Mouse (Mus musculus) heart, embryonic 14.5 days (tissue): ENCODE data around the gene Sertad4. TPM values are rescaled to one million over a fixed set of nuclear protein-coding genes. Genes with fewer than 3 reads are reported as not detected.

ENCODE experiments used
- ATAC-seq: fragments of 200-750 bp; cut with Nextera tagmentation; 2 replicates; pipeline ENCODE4 v1.8.0; 2017; ENCODE audit warnings: low read depth, moderate TSS enrichment; ENCODE audit not compliant: insufficient number of reproducible peaks, insufficient read depth, low FRiP score
- H3K27ac ChIP-seq, 2 experiments: fragments of 200-500 bp in 1 of 2; fragments of 300-500 bp in 1 of 2; sonication (generic) in 1 of 2; replicated peaks in 1 of 2; 2 replicates each; pipeline ENCODE4 v1.5.1; 2012 to 2014; ENCODE audit warnings: low read depth in 2 of 2, low read length in 2 of 2, control low read depth in 1 of 2, mild to moderate bottlenecking in 1 of 2, mixed read lengths in 1 of 2; ENCODE audit not compliant: control insufficient read depth in 1 of 2, insufficient read depth in 1 of 2
- H3K27me3 ChIP-seq: fragments of 300-500 bp; sonication (generic); 2 replicates; pipeline ENCODE4 v1.6.1; 2014; ENCODE audit warnings: mild to moderate bottlenecking, low read length, control low read depth; ENCODE audit not compliant: control insufficient read depth, insufficient read depth
- H3K36me3 ChIP-seq: fragments of 300-500 bp; sonication (generic); 2 replicates; pipeline ENCODE4 v1.6.1; 2014; ENCODE audit warnings: mild to moderate bottlenecking, control low read depth, low read length, mixed read lengths; ENCODE audit not compliant: control insufficient read depth, insufficient read depth
- H3K4me1 ChIP-seq, 2 experiments: fragments of 200-500 bp in 1 of 2; fragments of 300-500 bp in 1 of 2; sonication (generic) in 1 of 2; 2 replicates each; pipeline ENCODE4 v1.6.1; 2012 to 2014; ENCODE audit warnings: low read length in 2 of 2, control low read depth in 1 of 2, mixed read lengths in 1 of 2; ENCODE audit not compliant: control insufficient read depth in 2 of 2, insufficient read depth in 2 of 2
- H3K4me2 ChIP-seq: fragments of 300-500 bp; sonication (generic); 2 replicates; pipeline ENCODE4 v1.6.1; 2014; ENCODE audit warnings: mild to moderate bottlenecking, low read length
- H3K4me3 ChIP-seq, 2 experiments: fragments of 200-500 bp in 1 of 2; fragments of 300-500 bp in 1 of 2; sonication (generic) in 1 of 2; 2 replicates each; pipeline ENCODE4 v1.5.1; 2012 to 2014; ENCODE audit warnings: low read length in 2 of 2, mild to moderate bottlenecking in 2 of 2, control low read depth in 1 of 2, low read depth in 1 of 2, moderate library complexity in 1 of 2; ENCODE audit not compliant: control insufficient read depth in 1 of 2, insufficient read depth in 1 of 2
- H3K9ac ChIP-seq: fragments of 300-500 bp; sonication (generic); 2 replicates; pipeline ENCODE4 v1.6.1; 2014; ENCODE audit warnings: mild to moderate bottlenecking, low read length
- H3K9me3 ChIP-seq: fragments of 300-500 bp; sonication (generic); 2 replicates; pipeline ENCODE4 v1.6.1; 2016; ENCODE audit warnings: low read length, control low read depth; ENCODE audit not compliant: control insufficient read depth
- WGBS: fragments of 180-500 bp; shearing (Covaris S2); extraction: QIAGEN DNeasy Blood & Tissue Kit; methylation state at CpG from one replicate; pipeline ENCODE4 v1.1.7; 2014; 5-methylcytosine and 5-hydroxymethylcytosine counted together
- polyA plus RNA-seq: library from polyadenylated mRNA; unstranded; fragments of >200 nt; fragmentation: Nextera tagmentation; extraction: Ambion mirVana; gene quantifications from 2 replicates; pipeline ENCODE4 v1.2.1, GENCODE M21; 2014

Sertad4 gene
- polyA plus RNA-seq, 1 experiment from 2014 or later = 17.0 TPM

GRCm38 (mm10) chr1:192835211-192835681, 20.3 kb downstream of the Sertad4 start:
- Histone ChIP-seq H3K9me3 (no peaks in the 10 kb centered on the region), H3K27ac (peak overlapping the region in 1 of 2 experiments; percentile 37; a peak in 2 of 4 replicates), H3K4me1 (peaks cover 19 to 28% of the 10 kb centered on the region in 2 experiments), H3K36me3 (no peaks in the 10 kb centered on the region), H3K4me3 (peak overlapping the region; percentile 50 to 54), H3K9ac (peak overlapping the region; percentile 72), H3K4me2 (peak overlapping the region; percentile 97), H3K27me3 (peaks cover 22% of the 10 kb centered on the region)
- no peak for ATAC-seq
- 1% methylated on average over 18 of the region's 18 CpGs for WGBS

- WGBS = 2% methylated on average over 60 of the region's 63 CpGs
- Histone ChIP-seq H3K9me3 (no peaks in the 10 kb centered on the region), H3K4me1 (peaks cover 19 to 31% of the 10 kb centered on the region in 2 experiments), H3K9ac (peak overlapping the region; percentile 72), H3K27ac (peak overlapping the region in 1 of 2 experiments; percentile 37; a peak in 2 of 4 replicates), H3K4me2 (peak overlapping the region; percentile 97), H3K27me3 (peaks cover 22% of the 10 kb centered on the region), H3K36me3 (no peaks in the 10 kb centered on the region), H3K4me3 (peak overlapping the region; percentile 50 to 54)
- ATAC-seq = peak; percentile 59
Measured at GRCm38 (mm10) chr1:192834361-192835210, 21.0 kb downstream of the Sertad4 start.

DNA sequence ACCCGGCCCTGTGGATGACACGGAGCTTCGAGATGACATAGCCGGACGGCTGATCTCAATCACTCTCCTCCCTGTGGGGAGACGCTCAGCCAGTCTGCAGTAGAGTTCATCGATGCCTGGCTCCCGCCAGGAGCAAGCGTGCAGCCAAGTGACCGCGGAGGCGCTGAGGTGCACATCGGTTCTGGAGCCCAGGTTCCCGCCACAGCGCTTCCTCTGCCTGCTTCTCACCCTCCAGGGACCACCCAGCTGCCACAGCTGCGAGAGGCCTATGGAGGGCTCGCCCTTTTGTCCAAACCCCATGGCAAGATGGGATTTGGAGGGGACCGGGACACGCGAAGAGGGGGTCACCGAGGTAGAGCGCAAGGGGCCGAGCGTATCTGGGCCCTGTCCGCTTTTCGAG, 22.0 kb downstream of the Sertad4 start:
- 33% methylated on average over 26 of the region's 26 CpGs for WGBS
- no peak overlapping the region for H3K4me2 ChIP-seq

GRCm38 (mm10) chr1:192833097-192833496, 22.5 kb downstream of the Sertad4 start:
- WGBS = 47% methylated on average over 4 of the region's 4 CpGs
- peaks cover 22% of the 10 kb centered on the region for H3K27me3 ChIP-seq
- peaks cover 19 to 37% of the 10 kb centered on the region in 2 experiments for H3K4me1 ChIP-seq
- no peaks in the 10 kb centered on the region for H3K9me3 ChIP-seq
- H3K4me3 ChIP-seq = no peak overlapping the region
- H3K9ac ChIP-seq = no peak overlapping the region
- H3K36me3 ChIP-seq = no peaks in the 10 kb centered on the region
- ATAC-seq = no peak
- H3K4me2 ChIP-seq = no peak overlapping the region
- H3K27ac ChIP-seq = no peak overlapping the region

More for the DNA sequence above, 22.0 kb downstream of the Sertad4 start:
- H3K9me3 ChIP-seq = no peaks in the 10 kb centered on the region
- no peak overlapping the region for H3K9ac ChIP-seq
- no peak overlapping the region for H3K4me3 ChIP-seq
- no peaks in the 10 kb centered on the region for H3K36me3 ChIP-seq
- H3K27me3 ChIP-seq = peaks cover 22% of the 10 kb centered on the region
- H3K4me1 ChIP-seq = peaks cover 19 to 37% of the 10 kb centered on the region in 2 experiments
- no peak overlapping the region for H3K27ac ChIP-seq
- no peak for ATAC-seq

GRCm38 (mm10) chr1:192832338-192832737, 23.2 kb downstream of the Sertad4 start:
- Histone ChIP-seq H3K4me1 (peaks cover 19 to 37% of the 10 kb centered on the region in 2 experiments), H3K36me3 (no peaks in the 10 kb centered on the region), H3K27ac (no peak overlapping the region), H3K9ac (no peak overlapping the region), H3K4me3 (no peak overlapping the region), H3K9me3 (no peaks in the 10 kb centered on the region), H3K4me2 (no peak overlapping the region), H3K27me3 (peaks cover 22% of the 10 kb centered on the region)
- no peak for ATAC-seq
- 63% methylated on average over 2 of the region's 2 CpGs for WGBS

DNA sequence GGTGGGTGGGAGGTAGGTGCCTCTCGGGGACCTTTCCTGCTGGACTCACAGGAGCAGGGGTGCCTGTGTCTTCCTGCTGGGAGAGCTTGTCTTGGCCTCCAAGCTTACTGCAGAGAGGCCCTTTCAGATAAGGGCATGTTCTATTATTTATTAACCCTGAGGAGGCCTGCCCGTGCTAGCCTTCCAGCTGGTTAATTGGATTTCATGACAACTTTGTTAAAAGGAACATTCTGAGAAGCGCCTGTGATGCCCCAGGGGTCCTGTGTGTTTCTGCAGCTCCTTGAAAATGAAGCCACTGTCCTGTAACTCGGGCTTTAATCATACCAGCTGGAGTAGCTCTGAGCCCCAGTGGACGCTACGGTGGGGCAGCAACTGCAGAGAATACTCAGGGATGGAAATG, 25.1 kb downstream of the Sertad4 start:
- ATAC-seq = no peak
- peaks cover 19 to 41% of the 10 kb centered on the region in 2 experiments for H3K4me1 ChIP-seq
- 0 out of 4 replicates have a peak overlapping the region, but pooled peaks of 1 of the 2 experiments have one; percentile 25 for H3K27ac ChIP-seq
- H3K36me3 ChIP-seq = no peaks in the 10 kb centered on the region
- H3K27me3 ChIP-seq = peaks cover 18% of the 10 kb centered on the region
- no peak overlapping the region for H3K4me3 ChIP-seq
- no peak overlapping the region for H3K4me2 ChIP-seq
- H3K9me3 ChIP-seq = no peaks in the 10 kb centered on the region
- no peak overlapping the region for H3K9ac ChIP-seq
- WGBS = 33% methylated on average over 6 of the region's 6 CpGs

- H3K9ac ChIP-seq = no peak overlapping the region
- no peak overlapping the region for H3K4me3 ChIP-seq
- H3K4me2 ChIP-seq = no peak overlapping the region
- 43% methylated on average over 7 of the region's 7 CpGs for WGBS
- no peak for ATAC-seq
- H3K27ac ChIP-seq = no peak overlapping the region
- no peaks in the 10 kb centered on the region for H3K36me3 ChIP-seq
- H3K27me3 ChIP-seq = peaks cover 13% of the 10 kb centered on the region
- H3K4me1 ChIP-seq = peaks cover 10 to 27% of the 10 kb centered on the region in 2 experiments
- H3K9me3 ChIP-seq = 0 out of 2 replicates have a peak, but pooled peaks cover 3% of the 10 kb centered on the region
Measured at GRCm38 (mm10) chr1:192828928-192829327, 26.6 kb downstream of the Sertad4 start.
